Mouse (Mus musculus): ENCODE results near the gene Ddx56. TPM values are rescaled to one million over a fixed set of nuclear protein-coding genes. Genes with fewer than 3 reads are reported as not detected.

The Ddx56 gene
- polyA plus RNA-seq, 1 experiment from 2014 or later, result 80.8 TPM

Other genes starting within 250 kb of the Ddx56 start
- gene Camk2b, start 201.4 kb downstream of the Ddx56 start, polyA plus RNA-seq (2015; fragmentation: Nextera tagmentation; extraction: Ambion mirVana), result 1.1 and 1.9 TPM in 2 replicates
- gene A730071L15Rik, start 67.7 kb downstream of the Ddx56 start, polyA plus RNA-seq (2015; fragmentation: Nextera tagmentation; extraction: Ambion mirVana), result 0.30 and 0.33 TPM in 2 replicates
- gene Nudcd3, start 67.4 kb downstream of the Ddx56 start, polyA plus RNA-seq (2015; fragmentation: Nextera tagmentation; extraction: Ambion mirVana), result 36.0 and 37.0 TPM in 2 replicates
- 0.06 TPM in 1 of 2 replicates, not detected in the other for gene Npc1l1, start 37.6 kb downstream of the Ddx56 start, polyA plus RNA-seq (2015; fragmentation: Nextera tagmentation; extraction: Ambion mirVana)
- 99.9 and 104 TPM in 2 replicates for gene Tmed4, start 7.1 kb upstream of the Ddx56 start, polyA plus RNA-seq (2015; fragmentation: Nextera tagmentation; extraction: Ambion mirVana)
- 113 and 114 TPM in 2 replicates for gene Ogdh, start 23.9 kb upstream of the Ddx56 start, polyA plus RNA-seq (2015; fragmentation: Nextera tagmentation; extraction: Ambion mirVana)
- gene Zmiz2, start 121.3 kb upstream of the Ddx56 start, polyA plus RNA-seq (2015; fragmentation: Nextera tagmentation; extraction: Ambion mirVana), result 9.3 and 10.9 TPM in 2 replicates
- 5,388 and 5,620 TPM in 2 replicates for gene Ppia, start 147.7 kb upstream of the Ddx56 start, polyA plus RNA-seq (2015; fragmentation: Nextera tagmentation; extraction: Ambion mirVana)
- 581 and 621 TPM in 2 replicates for gene H2afv, start 176.7 kb upstream of the Ddx56 start, polyA plus RNA-seq (2015; fragmentation: Nextera tagmentation; extraction: Ambion mirVana)
- 31.2 and 32.6 TPM in 2 replicates for gene Purb, start 208.1 kb upstream of the Ddx56 start, polyA plus RNA-seq (2015; fragmentation: Nextera tagmentation; extraction: Ambion mirVana)